Mouse (Mus musculus) right cerebral cortex, postnatal 4 days (tissue): ENCODE measurements around the gene Lrfn3.

ENCODE experiments used
- DNase-seq: peaks from one replicate; pipeline ENCODE4 v3.0.0-alpha.2; 2022

Gene Lrfn3

DNA sequence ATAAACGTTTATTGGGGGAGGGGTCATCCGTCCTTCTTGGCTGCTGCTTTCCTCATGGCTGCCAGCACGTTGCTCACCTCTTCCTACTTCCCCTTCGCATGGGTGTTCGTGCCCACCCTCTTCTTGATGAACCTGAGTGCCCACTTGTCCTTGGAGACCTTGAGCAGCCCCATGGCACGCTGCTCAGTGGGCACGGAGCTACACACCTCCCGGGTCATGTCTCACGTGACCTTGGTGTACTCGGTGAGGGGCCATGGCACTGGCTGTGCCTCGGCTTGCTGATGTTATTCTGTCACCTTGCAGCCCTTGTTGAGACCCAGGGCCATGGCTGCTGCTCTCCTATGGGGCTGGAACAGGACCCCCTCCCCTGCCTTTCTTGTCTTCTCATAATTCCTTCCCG lies 52.4 kb downstream of the Lrfn3 start:
- DNase-seq = no peak

- no peak for DNase-seq
These were observed 53.0 kb downstream of the Lrfn3 start for GRCm38 (mm10) chr7:30309395-30310129.

DNA sequence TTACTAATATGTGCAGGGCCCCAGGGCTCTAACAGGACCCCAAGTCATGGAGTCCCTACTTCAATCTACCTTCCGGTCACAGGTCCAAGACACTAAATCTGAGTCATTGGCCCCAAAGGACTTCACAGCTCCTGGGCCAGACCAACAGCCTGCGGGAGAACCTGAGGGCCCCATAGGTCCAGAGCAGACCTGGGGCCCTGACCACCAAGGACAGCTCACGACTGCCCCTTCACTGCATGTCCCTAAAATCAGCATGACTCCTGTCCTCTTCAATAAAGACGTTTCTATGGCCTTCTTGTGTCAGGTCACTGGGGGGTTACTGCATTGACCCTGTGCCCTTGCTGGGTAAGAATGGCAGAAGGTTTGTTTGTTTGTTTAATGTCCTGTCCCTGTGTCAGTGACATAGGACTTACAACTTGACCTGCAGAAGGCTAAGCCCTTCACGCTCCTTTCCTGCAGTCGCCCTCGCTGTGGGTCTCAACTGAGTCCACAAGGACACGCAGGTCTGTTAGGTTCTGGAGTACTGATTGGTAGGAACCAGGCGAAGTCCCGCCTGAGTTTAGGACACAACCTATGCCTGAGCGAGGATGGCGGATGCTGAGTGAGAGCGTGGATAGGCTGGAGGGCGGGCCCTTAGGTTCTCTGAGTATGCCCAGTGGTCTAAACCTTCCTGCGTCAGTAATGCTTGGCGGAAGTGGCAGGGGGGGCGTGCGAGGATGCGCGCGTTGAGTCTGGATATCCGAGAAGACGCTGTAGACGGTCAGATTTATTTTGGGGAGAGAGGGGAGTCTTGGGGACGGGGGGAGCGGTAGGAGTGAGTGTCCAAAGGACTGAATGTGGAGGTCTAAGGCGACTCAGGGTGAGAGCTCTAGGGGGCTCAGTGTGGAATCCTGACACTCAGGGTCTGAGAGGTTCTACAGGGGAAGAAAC lies 54.2 kb downstream of the Lrfn3 start, which contains the start of gene Alkbh6:
Alkbh6 (plus strand) TSS at position 642 of the 930 bp plus-strand sequence.
- peak; percentile 88 for DNase-seq

DNA sequence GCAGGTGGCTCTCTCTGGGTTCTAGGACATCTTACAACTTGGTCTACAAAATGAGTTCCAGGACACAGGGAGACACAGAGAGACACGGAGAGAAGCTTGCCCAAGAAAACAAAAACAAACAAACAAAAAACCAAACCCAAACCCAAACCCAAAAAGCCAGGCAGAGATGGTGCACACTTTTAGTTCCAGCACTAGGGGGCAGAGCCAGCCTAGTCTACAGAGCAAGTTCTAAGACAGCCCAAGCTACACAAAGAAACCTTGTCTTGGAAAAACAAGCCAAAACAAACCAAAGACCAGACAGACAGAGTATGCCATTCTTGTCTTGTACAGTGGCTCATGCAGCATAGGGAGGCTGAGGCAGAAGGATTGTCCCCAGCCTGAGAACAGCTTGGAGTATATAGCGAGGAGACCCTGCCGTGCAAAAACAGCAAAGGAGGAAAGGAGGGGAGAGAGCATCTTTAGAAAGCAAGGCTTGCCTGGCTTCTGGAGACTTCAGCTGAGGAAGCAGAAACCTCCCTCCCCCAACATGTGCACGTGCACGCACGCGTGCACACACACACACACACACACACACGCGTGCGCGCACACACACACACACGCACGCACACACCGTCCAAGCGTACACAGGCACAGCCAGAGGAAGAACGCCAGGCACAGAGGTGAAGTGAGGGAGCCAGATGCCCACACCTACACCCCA lies 56.3 kb downstream of the Lrfn3 start:
- DNase-seq = no peak
